Mouse (Mus musculus) heart, embryonic 11.5 days (tissue): ENCODE data around the gene Stat5a. TPM values are rescaled to one million over a fixed set of nuclear protein-coding genes. Genes with fewer than 3 reads are reported as not detected.
A peak's percentile ranks its signal among the peaks of the same experiment; 100 is the strongest.

Experiments used
- ATAC-seq: fragments of 200-750 bp; cut with Nextera tagmentation; replicated peaks from 2 replicates; pipeline ENCODE4 v1.8.0; 2017; ENCODE audit warnings: moderate library complexity; ENCODE audit not compliant: insufficient number of reproducible peaks, low FRiP score, low TSS enrichment
- H3K27ac ChIP-seq: fragments of 300-500 bp; sonication (generic); 2 replicates; pipeline ENCODE4 v1.5.1; 2014; ENCODE audit warnings: mild to moderate bottlenecking, low read depth, low read length
- H3K27me3 ChIP-seq: fragments of 300-500 bp; sonication (generic); 2 replicates; pipeline ENCODE4 v1.6.1; 2014; ENCODE audit warnings: mild to moderate bottlenecking, low read length, mixed read lengths; ENCODE audit not compliant: control insufficient read depth, insufficient read depth
- H3K36me3 ChIP-seq: fragments of 300-500 bp; sonication (generic); 2 replicates; pipeline ENCODE4 v1.6.1; 2014; ENCODE audit warnings: mild to moderate bottlenecking, low read length, moderate library complexity, mixed read lengths; ENCODE audit not compliant: control insufficient read depth, insufficient read depth
- H3K4me1 ChIP-seq: fragments of 300-500 bp; sonication (generic); 2 replicates; pipeline ENCODE4 v1.6.1; 2014; ENCODE audit warnings: low read length; ENCODE audit not compliant: control insufficient read depth, insufficient read depth
- H3K4me2 ChIP-seq: fragments of 300-500 bp; sonication (generic); 2 replicates; pipeline ENCODE4 v1.6.1; 2014; ENCODE audit warnings: mild to moderate bottlenecking, moderate library complexity
- H3K4me3 ChIP-seq: fragments of 300-500 bp; sonication (generic); 2 replicates; pipeline ENCODE4 v1.5.1; 2014; ENCODE audit warnings: low read depth, low read length
- H3K9ac ChIP-seq: fragments of 300-500 bp; sonication (generic); 2 replicates; pipeline ENCODE4 v1.6.1; 2014; ENCODE audit warnings: mild to moderate bottlenecking, low read depth, low read length, moderate library complexity
- H3K9me3 ChIP-seq: fragments of 300-500 bp; sonication (generic); replicated peaks from 2 replicates; pipeline ENCODE4 v1.6.1; 2016; ENCODE audit warnings: low read length; ENCODE audit not compliant: control insufficient read depth
- WGBS: fragments of 180-500 bp; shearing (Covaris S2); extraction: QIAGEN DNeasy Blood & Tissue Kit; methylation state at CpG from one replicate; pipeline ENCODE4 v1.1.7; 2014; ENCODE audit not compliant: insufficient replicate concordance; 5-methylcytosine and 5-hydroxymethylcytosine counted together
- polyA plus RNA-seq: library from polyadenylated mRNA; unstranded; fragments of >200 nt; fragmentation: Nextera tagmentation; extraction: Ambion mirVana; gene quantifications from 2 replicates; pipeline ENCODE4 v1.2.1, GENCODE M21; 2014

Stat5a gene
- polyA plus RNA-seq, 1 experiment from 2014 or later = 5.6 TPM

GRCm38 (mm10) chr11:100826161-100826866, 32.8 kb upstream of the Stat5a start:
- Histone ChIP-seq H3K4me2 (no peak overlapping the region), H3K36me3 (no peaks in the 10 kb centered on the region), H3K9ac (no peak overlapping the region), H3K4me3 (no peak overlapping the region), H3K27me3 (no peaks in the 10 kb centered on the region), H3K4me1 (peaks cover 38% of the 10 kb centered on the region), H3K27ac (no peak overlapping the region), H3K9me3 (no peaks in the 10 kb centered on the region)
- no peak for ATAC-seq
- WGBS = 86% methylated on average over 13 of the region's 13 CpGs

DNA sequence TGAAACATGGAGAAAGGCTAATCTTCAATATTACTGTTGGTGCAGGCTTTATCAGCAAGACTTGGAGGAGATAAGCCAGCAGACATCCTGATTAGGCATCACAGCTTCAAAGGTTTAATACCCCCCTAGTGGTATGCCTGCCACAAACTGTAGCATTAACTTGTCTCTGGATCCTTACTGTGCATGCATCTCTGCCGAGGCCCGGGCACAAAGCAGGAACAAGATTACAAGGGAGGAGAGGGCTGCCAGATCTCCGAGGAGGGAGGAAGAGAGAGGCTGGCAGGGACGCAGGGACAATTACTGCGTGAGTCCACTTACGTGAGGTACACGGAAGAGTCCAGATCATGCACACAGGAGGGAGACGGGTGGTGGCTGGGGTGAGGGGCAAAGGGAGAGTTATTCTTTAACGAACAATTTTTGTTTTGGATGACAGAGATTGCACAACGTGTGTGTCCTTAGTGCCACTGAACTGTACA, 30.4 kb upstream of the Stat5a start:
- H3K4me1 ChIP-seq = peaks cover 46% of the 10 kb centered on the region
- no peaks in the 10 kb centered on the region for H3K9me3 ChIP-seq
- no peak for ATAC-seq
- H3K4me3 ChIP-seq = no peak overlapping the region
- H3K36me3 ChIP-seq = no peaks in the 10 kb centered on the region; the same call in 1 of the 2 replicates
- peak overlapping the region; percentile 61 for H3K27ac ChIP-seq
- H3K27me3 ChIP-seq = no peaks in the 10 kb centered on the region
- no peak overlapping the region for H3K4me2 ChIP-seq
- H3K9ac ChIP-seq = no peak overlapping the region; the same call in 1 of the 2 replicates
- 49% methylated on average over 10 of the region's 10 CpGs for WGBS

DNA sequence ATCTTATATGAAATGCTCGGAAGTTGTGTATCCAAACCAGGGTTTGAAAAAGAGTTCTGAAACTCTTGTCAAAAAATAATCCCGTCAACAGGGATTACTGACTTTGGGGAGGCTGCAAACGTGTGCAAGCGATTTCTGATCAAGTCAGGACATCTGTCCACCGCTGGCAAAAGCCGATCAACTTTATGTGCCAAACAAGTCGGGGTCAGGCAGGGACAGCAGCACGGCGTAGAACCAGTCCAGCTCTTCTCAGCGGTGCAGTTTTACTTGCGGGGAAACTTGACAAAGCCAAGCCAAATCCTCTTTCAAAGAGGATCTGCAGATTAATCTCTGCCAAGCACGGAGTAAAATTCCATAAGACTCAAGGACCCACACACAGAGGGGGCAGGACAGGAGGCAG, 29.5 kb upstream of the Stat5a start:
- H3K27me3 ChIP-seq = no peaks in the 10 kb centered on the region
- WGBS = 84% methylated on average over 12 of the region's 12 CpGs
- no peak overlapping the region for H3K4me3 ChIP-seq
- no peak for ATAC-seq
- no peak overlapping the region for H3K9ac ChIP-seq
- H3K36me3 ChIP-seq = no peaks in the 10 kb centered on the region; the same call in 1 of the 2 replicates
- H3K27ac ChIP-seq = no peak overlapping the region
- no peaks in the 10 kb centered on the region for H3K9me3 ChIP-seq
- peaks cover 38% of the 10 kb centered on the region for H3K4me1 ChIP-seq
- no peak overlapping the region for H3K4me2 ChIP-seq

DNA sequence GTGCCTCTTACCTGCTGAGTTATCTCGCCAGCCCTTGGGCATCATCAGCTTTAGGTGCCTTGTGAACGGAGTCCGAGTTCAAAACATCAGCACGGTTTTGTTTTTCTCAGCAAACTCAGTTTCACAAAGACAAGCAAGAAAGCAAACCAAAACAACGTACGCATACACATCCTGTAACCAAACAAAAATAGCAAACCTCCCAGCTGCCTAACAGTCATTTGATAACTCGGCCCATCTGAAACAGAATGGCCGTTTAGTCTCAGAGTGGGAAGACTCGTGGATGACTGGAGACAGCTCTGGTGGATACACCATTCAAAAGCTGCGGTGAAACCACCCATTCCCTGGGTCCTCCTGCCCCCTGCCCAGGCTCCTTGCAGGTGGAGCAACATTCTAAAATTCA, 27.8 kb upstream of the Stat5a start:
- WGBS = 74% methylated on average over 10 of the region's 10 CpGs
- ATAC-seq = no peak
- Histone ChIP-seq H3K36me3 (no peaks in the 10 kb centered on the region; the same call in 1 of the 2 replicates), H3K4me2 (no peak overlapping the region), H3K27ac (no peak overlapping the region), H3K4me3 (no peak overlapping the region), H3K9me3 (no peaks in the 10 kb centered on the region), H3K27me3 (no peaks in the 10 kb centered on the region), H3K4me1 (peaks cover 28% of the 10 kb centered on the region), H3K9ac (no peak overlapping the region)

DNA sequence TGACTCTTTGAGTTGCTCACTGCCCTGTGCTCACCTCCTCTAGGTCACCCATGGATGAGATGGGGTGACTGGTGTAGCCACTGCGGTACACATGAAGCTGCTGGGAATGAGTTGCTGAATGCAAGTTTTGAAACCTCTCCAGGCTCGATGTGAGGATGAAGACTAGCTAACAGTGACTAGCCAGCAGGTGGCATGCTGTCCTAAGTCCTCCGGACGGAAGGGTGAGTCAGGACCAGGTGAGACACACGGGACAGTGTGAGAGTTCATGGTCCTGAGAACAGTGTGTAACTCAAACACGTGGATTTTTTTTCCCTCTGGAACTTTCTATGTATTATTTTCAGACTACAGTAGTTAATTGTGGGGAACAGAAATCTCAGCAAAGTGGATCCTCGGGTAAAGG, 25.7 kb upstream of the Stat5a start:
- no peak for ATAC-seq
- no peak overlapping the region for H3K4me2 ChIP-seq
- WGBS = 65% methylated on average over 7 of the region's 7 CpGs
- no peaks in the 10 kb centered on the region for H3K9me3 ChIP-seq
- H3K4me3 ChIP-seq = no peak overlapping the region
- H3K27ac ChIP-seq = no peak overlapping the region
- H3K4me1 ChIP-seq = peaks cover 25% of the 10 kb centered on the region
- H3K36me3 ChIP-seq = no peaks in the 10 kb centered on the region; the same call in 1 of the 2 replicates
- H3K9ac ChIP-seq = no peak overlapping the region
- no peaks in the 10 kb centered on the region for H3K27me3 ChIP-seq

GRCm38 (mm10) chr11:100836923-100837702, 22.0 kb upstream of the Stat5a start:
- H3K9me3 ChIP-seq = no peaks in the 10 kb centered on the region
- H3K27me3 ChIP-seq = no peaks in the 10 kb centered on the region
- no peak overlapping the region for H3K27ac ChIP-seq
- WGBS = 83% methylated on average over 9 of the region's 9 CpGs
- H3K9ac ChIP-seq = no peak overlapping the region
- H3K4me3 ChIP-seq = no peak overlapping the region
- H3K4me1 ChIP-seq = peaks cover 14% of the 10 kb centered on the region; the same call in 1 of the 2 replicates
- H3K36me3 ChIP-seq = no peaks in the 10 kb centered on the region; the same call in 1 of the 2 replicates
- ATAC-seq = no peak
- no peak overlapping the region for H3K4me2 ChIP-seq

- H3K9me3 ChIP-seq = no peaks in the 10 kb centered on the region
- no peak overlapping the region for H3K9ac ChIP-seq
- 0 out of 2 replicates have a peak, but pooled peaks cover 4% of the 10 kb centered on the region for H3K4me1 ChIP-seq
- H3K4me2 ChIP-seq = no peak overlapping the region
- H3K4me3 ChIP-seq = no peak overlapping the region
- H3K27me3 ChIP-seq = no peaks in the 10 kb centered on the region
- 92% methylated on average over 9 of the region's 9 CpGs for WGBS
- H3K36me3 ChIP-seq = no peaks in the 10 kb centered on the region
- no peak for ATAC-seq
- no peak overlapping the region for H3K27ac ChIP-seq
Observed at GRCm38 (mm10) chr11:100838894-100839293, 20.3 kb upstream of the Stat5a start.

DNA sequence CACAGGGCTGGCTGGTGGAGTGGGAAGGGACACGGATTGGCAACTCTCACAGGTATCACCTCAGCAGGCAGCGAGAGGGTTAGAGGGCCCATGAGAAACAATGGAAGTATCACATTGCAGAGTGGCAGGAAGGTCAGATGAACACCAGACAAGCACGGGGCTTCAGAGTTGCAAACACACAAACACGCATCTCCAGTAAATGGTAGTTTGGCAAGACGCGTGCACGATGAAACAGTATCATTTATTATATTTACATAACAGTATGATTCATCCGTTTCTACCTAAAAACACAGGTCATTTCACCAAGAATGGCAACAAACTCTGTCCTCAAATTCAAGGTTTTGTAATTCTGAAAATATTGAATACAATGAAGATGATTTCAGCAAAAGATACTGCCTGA, 19.6 kb upstream of the Stat5a start:
- Histone ChIP-seq H3K27ac (no peak overlapping the region), H3K36me3 (no peaks in the 10 kb centered on the region), H3K27me3 (no peaks in the 10 kb centered on the region), H3K4me2 (no peak overlapping the region), H3K9me3 (no peaks in the 10 kb centered on the region), H3K4me1 (0 out of 2 replicates have a peak, but pooled peaks cover 4% of the 10 kb centered on the region), H3K4me3 (no peak overlapping the region), H3K9ac (no peak overlapping the region)
- 63% methylated on average over 8 of the region's 8 CpGs for WGBS
- ATAC-seq = no peak
